Mouse (Mus musculus): ENCODE data around the gene Trank1.

DNA sequence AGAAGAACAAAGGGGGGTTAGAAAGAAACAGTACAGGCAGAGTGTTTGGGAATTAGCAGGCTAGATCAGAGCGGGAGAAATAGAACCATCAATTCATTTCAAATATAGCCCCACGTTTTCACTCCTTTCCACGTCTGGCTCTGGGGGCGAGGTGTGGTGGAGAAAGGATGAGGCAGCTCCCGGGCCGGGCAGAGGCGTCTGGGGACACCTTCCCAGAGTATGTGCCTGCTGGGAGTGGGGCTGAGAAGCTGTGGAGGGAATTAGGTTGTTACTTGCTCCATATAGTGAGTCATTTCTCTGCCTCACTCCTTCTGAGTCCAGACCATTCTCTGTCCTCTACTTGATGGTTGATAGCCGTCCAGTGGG, 128.3 kb downstream of the Trank1 start:
- TF ChIP-seq CTCF (IDR thresholded peaks at IDR 0.05; ENCODE audit: low read depth, low read length) (no peak), POLR2A (IDR thresholded peaks at IDR 0.05; ENCODE audit: borderline replicate concordance, low read depth, low read length) (no peak)
